Mouse (Mus musculus) cerebellum, adult 11-12 months (tissue): ENCODE results near the gene Gabpb2.
A peak's percentile ranks its signal among the peaks of the same experiment; 100 is the strongest.
"Not testable (repeated sequence)": the region's sequence is repeated elsewhere in the genome, so short reads cannot be mapped to it uniquely, and the experiment has no call there.

Source experiments
- DNase-seq: peaks from one replicate; pipeline ENCODE4 v3.0.0; 2022

Gene Gabpb2

GRCm38 (mm10) chr3:95231298-95232221, 13.8 kb upstream of the Gabpb2 start, which contains the start of gene Mllt11:
Gene Mllt11, minus strand, starts transcription at chr3:95232171.
- no peak for DNase-seq

GRCm38 (mm10) chr3:95230495-95231297, 13.0 kb upstream of the Gabpb2 start:
- no peak for DNase-seq

- peak; percentile 59 for DNase-seq
Measured at GRCm38 (mm10) chr3:95229781-95230494, 12.2 kb upstream of the Gabpb2 start.

GRCm38 (mm10) chr3:95228894-95229780, 11.4 kb upstream of the Gabpb2 start:
- peak; percentile 72 for DNase-seq

GRCm38 (mm10) chr3:95228148-95228893, 10.6 kb upstream of the Gabpb2 start, which contains the start of gene Cdc42se1:
Gene Cdc42se1, plus strand, starts transcription at chr3:95228732.
- DNase-seq = peak; percentile 86

- DNase-seq = peak; percentile 6
Measured at GRCm38 (mm10) chr3:95227214-95227613, 9.5 kb upstream of the Gabpb2 start.

- DNase-seq = peak; percentile 45
Measured at GRCm38 (mm10) chr3:95224295-95224694, 6.6 kb upstream of the Gabpb2 start.

GRCm38 (mm10) chr3:95223041-95223440, 5.3 kb upstream of the Gabpb2 start:
- DNase-seq = no peak

- DNase-seq = peak; percentile 23
Measured at GRCm38 (mm10) chr3:95218466-95219137, 886 bp upstream of the Gabpb2 start.

GRCm38 (mm10) chr3:95216655-95217254, 961 bp downstream of the Gabpb2 start:
- no peak for DNase-seq

GRCm38 (mm10) chr3:95213609-95213975, 4.1 kb downstream of the Gabpb2 start:
- DNase-seq = no peak

- DNase-seq = not testable (repeated sequence)
Measured at GRCm38 (mm10) chr3:95212889-95213608, 4.7 kb downstream of the Gabpb2 start.

- DNase-seq = no peak
Measured at GRCm38 (mm10) chr3:95210585-95210984, 7.1 kb downstream of the Gabpb2 start.

GRCm38 (mm10) chr3:95208286-95208685, 9.4 kb downstream of the Gabpb2 start:
- no peak for DNase-seq

GRCm38 (mm10) chr3:95203880-95204279, 13.8 kb downstream of the Gabpb2 start:
- no peak for DNase-seq

GRCm38 (mm10) chr3:95200562-95200961, 17.2 kb downstream of the Gabpb2 start:
- no peak for DNase-seq

GRCm38 (mm10) chr3:95200132-95200531, 17.6 kb downstream of the Gabpb2 start:
- no peak for DNase-seq

GRCm38 (mm10) chr3:95199101-95199500, 18.6 kb downstream of the Gabpb2 start:
- no peak for DNase-seq

GRCm38 (mm10) chr3:95195772-95196171, 21.9 kb downstream of the Gabpb2 start:
- DNase-seq = no peak
